In the genomic region with DNA sequence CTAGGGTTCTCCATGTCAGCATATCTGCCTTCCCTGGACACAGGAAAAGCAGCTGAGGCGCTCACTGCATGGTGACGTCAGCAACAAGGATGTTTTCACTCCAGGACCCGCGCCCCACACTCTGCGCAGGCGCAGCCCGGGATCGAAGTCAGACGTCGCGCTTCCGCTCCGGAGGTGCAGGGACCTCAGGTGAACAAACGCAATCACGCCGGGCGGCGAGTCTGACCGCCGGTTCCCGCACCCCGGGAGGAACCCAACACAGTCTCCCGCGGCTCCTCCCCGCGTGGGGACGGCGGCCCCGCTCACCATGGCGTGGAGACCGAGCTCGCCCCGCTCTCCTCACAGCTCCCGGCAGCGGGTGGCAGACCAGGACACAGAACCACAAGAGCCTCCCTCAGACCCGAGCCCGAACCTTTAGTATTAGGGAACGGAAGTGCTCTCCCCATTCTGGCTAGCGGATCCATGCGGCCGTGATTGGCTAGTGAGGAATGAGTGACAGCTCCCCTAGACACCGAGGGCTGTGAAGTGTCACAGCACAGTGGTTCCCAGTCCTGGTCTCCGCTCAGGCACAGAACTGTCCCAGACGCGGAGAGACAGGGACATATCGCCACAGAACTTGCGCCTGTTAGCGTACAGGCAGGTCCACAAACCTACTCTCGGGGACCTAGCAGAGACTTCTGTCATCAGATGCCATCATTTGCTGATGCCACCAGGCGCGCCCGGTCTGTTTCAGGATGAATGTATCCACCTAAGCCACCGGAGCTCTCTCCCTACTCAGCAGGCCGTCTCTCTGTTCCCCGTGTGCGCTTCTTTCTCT, we compare ENCODE assay signal across 1 mouse cellular context.
TF ChIP-seq lines count a peak whose summit lies in the region.

No protein-coding gene starts in this region.

TF ChIP-seq in myocyte, 11 proteins besides CTCF, POLR2A, EP300 and RAD21:
- peak in 1 of 3 experiments; percentile 1 for TF ChIP-seq MYOD1 (IDR thresholded peaks at IDR 0.05; ENCODE audit: control insufficient read depth in 1 of 3, insufficient read length in 2 of 3, low read depth in 2 of 3)
- peak; percentile 67 for TF ChIP-seq POLR2AphosphoS2 (IDR thresholded peaks at IDR 0.05; ENCODE audit: insufficient read length, low read depth)
TF ChIP-seq in myocyte: peak in this region for 2; not testable (repeated sequence) for 9.
